Mouse (Mus musculus) neural tube, embryonic 15.5 days (tissue): ENCODE measurements around the gene Smpd3. TPM values are rescaled to one million over a fixed set of nuclear protein-coding genes. Genes with fewer than 3 reads are reported as not detected.
A peak's percentile ranks its signal among the peaks of the same experiment; 100 is the strongest.

ENCODE experiments used
- ATAC-seq: fragments of 200-750 bp; cut with Nextera tagmentation; 2 replicates; pipeline ENCODE4 v1.8.0; 2017; ENCODE audit warnings: mild to moderate bottlenecking, moderate TSS enrichment, moderate library complexity; ENCODE audit not compliant: low FRiP score
- H3K27ac ChIP-seq: fragments of 300-500 bp; sonication (generic); replicated peaks from 2 replicates; pipeline ENCODE4 v1.5.1; 2015; ENCODE audit warnings: mild to moderate bottlenecking, inconsistent platforms
- H3K27me3 ChIP-seq: fragments of 300-500 bp; sonication (generic); replicated peaks from 2 replicates; pipeline ENCODE4 v1.6.1; 2015; ENCODE audit warnings: inconsistent platforms
- H3K36me3 ChIP-seq: fragments of 300-500 bp; sonication (generic); 2 replicates; pipeline ENCODE4 v1.6.1; 2015; ENCODE audit warnings: inconsistent platforms
- H3K4me1 ChIP-seq: fragments of 300-500 bp; sonication (generic); 2 replicates; pipeline ENCODE4 v1.6.1; 2015; ENCODE audit warnings: inconsistent platforms
- H3K4me2 ChIP-seq: fragments of 300-500 bp; sonication (generic); 2 replicates; pipeline ENCODE4 v1.6.1; 2015; ENCODE audit warnings: inconsistent platforms, mild to moderate bottlenecking, moderate library complexity
- H3K4me3 ChIP-seq: fragments of 300-500 bp; sonication (generic); replicated peaks from 2 replicates; pipeline ENCODE4 v1.5.1; 2015; ENCODE audit warnings: mild to moderate bottlenecking, inconsistent platforms
- H3K9ac ChIP-seq: fragments of 300-500 bp; sonication (generic); replicated peaks from 2 replicates; pipeline ENCODE4 v1.6.1; 2015; ENCODE audit warnings: mild to moderate bottlenecking, inconsistent platforms
- H3K9me3 ChIP-seq: fragments of 300-500 bp; sonication (generic); replicated peaks from 2 replicates; pipeline ENCODE4 v1.6.1; 2016; ENCODE audit warnings: inconsistent platforms
- WGBS: fragments of 180-500 bp; shearing (Covaris S2); methylation state at CpG from one replicate; pipeline ENCODE4 v1.1.7; 2015; ENCODE audit warnings: mixed read lengths; 5-methylcytosine and 5-hydroxymethylcytosine counted together
- polyA plus RNA-seq: library from polyadenylated mRNA; unstranded; fragments of >200 nt; fragmentation: Nextera tagmentation; extraction: Ambion mirVana; gene quantifications from 2 replicates; pipeline ENCODE4 v1.2.1, GENCODE M21; 2015

The Smpd3 gene
- 45.1 and 50.1 TPM in 2 replicates for polyA plus RNA-seq

GRCm38 (mm10) chr8:106337852-106338521 lies at the start of gene Smpd3:
TSS of gene Smpd3 (minus strand) at chr8:106337988.
- no peaks in the 10 kb centered on the region for H3K9me3 ChIP-seq
- no peaks in the 10 kb centered on the region for H3K36me3 ChIP-seq
- H3K4me2 ChIP-seq = peak within 1 kb of the TSS; percentile 67
- H3K27ac ChIP-seq = peak within 1 kb of the TSS; percentile 92
- under 1% methylated on average over 45 of the region's 45 CpGs for WGBS
- H3K4me1 ChIP-seq = peaks cover 42% of the 10 kb centered on the region
- peak within 1 kb of the TSS; percentile 81 for H3K4me3 ChIP-seq
- no peaks in the 10 kb centered on the region for H3K27me3 ChIP-seq
- ATAC-seq = peak; percentile 96
- H3K9ac ChIP-seq = peak within 1 kb of the TSS; percentile 72

DNA sequence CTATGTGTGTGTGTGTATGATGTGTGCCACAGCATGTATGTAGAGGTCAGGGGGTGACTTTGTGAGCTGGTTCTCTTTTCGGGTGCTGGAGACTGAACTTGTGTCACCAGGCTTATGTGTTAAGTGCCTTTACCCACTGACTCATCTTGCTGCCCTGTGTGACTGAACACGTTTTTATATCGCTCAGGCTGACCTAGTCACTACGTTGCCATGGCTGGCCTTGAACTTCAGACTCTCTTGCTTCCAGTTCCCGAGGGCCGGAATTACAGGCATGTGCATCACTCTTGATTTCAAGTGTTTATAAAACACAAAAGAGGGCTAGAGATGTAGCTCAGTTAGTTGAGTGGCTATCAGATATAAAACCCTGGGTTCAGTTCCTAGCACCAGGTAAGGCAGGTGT lies 43.2 kb upstream of the Smpd3 start:
- Histone ChIP-seq H3K9ac (no peak overlapping the region), H3K4me1 (peaks cover 12% of the 10 kb centered on the region), H3K4me2 (no peak overlapping the region), H3K27ac (no peak overlapping the region), H3K36me3 (no peaks in the 10 kb centered on the region), H3K27me3 (no peaks in the 10 kb centered on the region), H3K4me3 (no peak overlapping the region), H3K9me3 (no peaks in the 10 kb centered on the region)
- no peak for ATAC-seq
- WGBS = 91% methylated on average over 6 of the region's 6 CpGs

DNA sequence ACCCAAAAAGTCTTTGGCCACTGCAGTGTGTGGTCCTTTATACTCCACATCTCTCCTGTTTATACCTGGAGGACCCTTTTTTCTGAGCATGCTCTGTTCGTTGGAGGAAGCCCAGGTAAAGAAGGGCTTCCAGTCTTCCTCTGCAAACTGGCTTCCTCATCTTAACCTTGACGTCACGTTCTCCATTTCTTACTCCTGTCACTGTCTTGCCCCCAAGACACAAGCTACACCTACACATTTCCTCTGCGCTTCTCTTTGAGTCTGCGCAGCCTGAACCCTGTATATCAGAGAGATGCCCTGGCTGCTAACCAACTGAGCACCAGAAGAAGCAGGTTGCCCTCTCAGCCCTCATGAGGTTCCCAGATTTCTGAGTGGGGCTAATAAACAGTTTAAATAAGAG lies 41.6 kb upstream of the Smpd3 start:
- H3K4me1 ChIP-seq = peaks cover 12% of the 10 kb centered on the region
- H3K9me3 ChIP-seq = no peaks in the 10 kb centered on the region
- no peak overlapping the region for H3K4me3 ChIP-seq
- H3K27me3 ChIP-seq = no peaks in the 10 kb centered on the region
- no peaks in the 10 kb centered on the region for H3K36me3 ChIP-seq
- ATAC-seq = no peak
- no peak overlapping the region for H3K4me2 ChIP-seq
- no peak overlapping the region for H3K9ac ChIP-seq
- no peak overlapping the region for H3K27ac ChIP-seq
- 86% methylated on average over 5 of the region's 5 CpGs for WGBS

- Histone ChIP-seq H3K4me2 (no peak overlapping the region), H3K9ac (no peak overlapping the region), H3K4me3 (no peak overlapping the region), H3K9me3 (no peaks in the 10 kb centered on the region), H3K27me3 (no peaks in the 10 kb centered on the region), H3K36me3 (no peaks in the 10 kb centered on the region), H3K4me1 (peaks cover 12% of the 10 kb centered on the region), H3K27ac (no peak overlapping the region)
- no peak for ATAC-seq
- 70% methylated on average over 5 of the region's 7 CpGs for WGBS
Measured at GRCm38 (mm10) chr8:106378501-106379048, 40.8 kb upstream of the Smpd3 start.

GRCm38 (mm10) chr8:106376862-106377261 lies 39.1 kb upstream of the Smpd3 start:
- no peak overlapping the region for H3K4me3 ChIP-seq
- no peaks in the 10 kb centered on the region for H3K27me3 ChIP-seq
- H3K27ac ChIP-seq = no peak overlapping the region
- H3K36me3 ChIP-seq = no peaks in the 10 kb centered on the region
- no peak overlapping the region for H3K9ac ChIP-seq
- no peak overlapping the region for H3K4me2 ChIP-seq
- peak; percentile 45; the same call in 1 of the 2 replicates for ATAC-seq
- 18% methylated on average over 9 of the region's 9 CpGs for WGBS
- no peaks in the 10 kb centered on the region for H3K9me3 ChIP-seq
- peaks cover 12% of the 10 kb centered on the region for H3K4me1 ChIP-seq

DNA sequence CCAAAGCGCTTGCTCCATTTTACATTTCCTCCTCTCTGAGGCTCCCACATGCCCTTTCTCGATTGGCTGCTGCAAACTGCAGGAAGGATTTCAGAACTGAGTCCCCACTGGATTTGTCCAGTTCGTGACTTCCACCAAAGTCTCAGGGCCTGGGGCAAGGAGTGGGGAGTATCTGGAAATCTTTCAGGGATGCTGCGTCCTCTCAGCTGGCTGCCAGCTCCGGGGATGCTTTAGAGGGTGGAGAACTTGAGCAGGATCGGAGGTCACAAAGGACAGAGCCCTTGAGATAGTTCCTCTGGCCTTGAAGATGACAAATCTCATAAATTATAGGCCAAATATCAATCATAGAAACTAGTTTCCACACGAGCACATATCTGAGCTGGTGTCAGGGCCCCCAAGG lies 38.2 kb upstream of the Smpd3 start:
- peaks cover 12% of the 10 kb centered on the region for H3K4me1 ChIP-seq
- 72% methylated on average over 7 of the region's 7 CpGs for WGBS
- no peaks in the 10 kb centered on the region for H3K36me3 ChIP-seq
- no peak overlapping the region for H3K4me2 ChIP-seq
- no peak for ATAC-seq
- H3K27ac ChIP-seq = no peak overlapping the region
- H3K27me3 ChIP-seq = no peaks in the 10 kb centered on the region
- no peaks in the 10 kb centered on the region for H3K9me3 ChIP-seq
- H3K4me3 ChIP-seq = no peak overlapping the region
- no peak overlapping the region for H3K9ac ChIP-seq

DNA sequence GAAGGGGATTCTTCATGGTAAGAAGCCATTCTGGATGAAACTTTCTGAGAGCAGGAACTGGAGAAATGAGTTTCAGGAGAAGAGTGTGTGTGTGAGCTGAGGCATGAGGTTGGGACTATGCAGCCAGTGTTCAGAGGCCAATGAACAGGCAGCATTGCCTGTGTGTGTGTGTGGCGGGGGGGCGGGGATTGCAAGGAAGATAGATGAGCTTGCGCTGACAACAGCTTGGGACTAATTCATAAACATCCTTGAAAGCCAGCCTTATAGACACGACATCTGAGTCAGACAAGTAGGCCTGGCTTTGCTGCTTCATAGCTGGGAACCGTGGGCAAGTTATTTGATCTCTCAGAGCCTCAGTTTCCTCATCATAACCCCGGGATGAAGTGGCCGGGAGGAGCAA lies 31.3 kb upstream of the Smpd3 start:
- no peak overlapping the region for H3K4me2 ChIP-seq
- H3K27ac ChIP-seq = no peak overlapping the region
- WGBS = 86% methylated on average over 7 of the region's 7 CpGs
- H3K27me3 ChIP-seq = no peaks in the 10 kb centered on the region
- no peak overlapping the region for H3K4me3 ChIP-seq
- no peaks in the 10 kb centered on the region for H3K4me1 ChIP-seq
- H3K36me3 ChIP-seq = no peaks in the 10 kb centered on the region
- no peaks in the 10 kb centered on the region for H3K9me3 ChIP-seq
- no peak for ATAC-seq
- H3K9ac ChIP-seq = no peak overlapping the region

- Histone ChIP-seq H3K27me3 (no peaks in the 10 kb centered on the region), H3K4me1 (no peaks in the 10 kb centered on the region), H3K27ac (no peak overlapping the region), H3K9me3 (no peaks in the 10 kb centered on the region), H3K36me3 (no peaks in the 10 kb centered on the region), H3K4me3 (no peak overlapping the region), H3K4me2 (no peak overlapping the region), H3K9ac (no peak overlapping the region)
- 72% methylated on average over 3 of the region's 3 CpGs for WGBS
- ATAC-seq = no peak
Measured at GRCm38 (mm10) chr8:106368501-106368900, 30.7 kb upstream of the Smpd3 start.

DNA sequence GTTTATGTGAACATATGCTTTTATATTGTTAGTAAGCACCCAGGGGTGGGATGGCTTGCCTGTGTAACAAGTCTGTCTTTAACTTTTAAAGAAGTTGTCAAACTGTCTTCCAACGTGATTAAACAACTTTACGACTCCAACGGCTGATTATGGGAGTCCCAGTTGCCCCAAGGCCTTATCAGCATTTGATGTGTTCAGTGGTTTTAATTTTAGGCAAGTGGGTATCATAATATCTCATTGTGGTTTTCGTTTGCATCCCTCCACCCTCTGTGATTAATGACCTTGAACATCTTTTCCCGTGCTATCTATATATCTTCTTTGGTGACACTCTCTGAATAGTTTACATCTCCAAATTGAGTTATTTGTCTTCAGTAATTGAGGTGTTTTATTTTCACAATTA lies 27.0 kb upstream of the Smpd3 start:
- ATAC-seq = no peak
- H3K9ac ChIP-seq = no peak overlapping the region

GRCm38 (mm10) chr8:106364278-106364677 lies 26.5 kb upstream of the Smpd3 start:
- no peaks in the 10 kb centered on the region for H3K36me3 ChIP-seq
- no peaks in the 10 kb centered on the region for H3K27me3 ChIP-seq
- no peak overlapping the region for H3K4me3 ChIP-seq
- H3K4me1 ChIP-seq = no peaks in the 10 kb centered on the region
- no peak for ATAC-seq
- 78% methylated on average over 8 of the region's 8 CpGs for WGBS
- no peak overlapping the region for H3K4me2 ChIP-seq
- no peak overlapping the region for H3K27ac ChIP-seq
- no peak overlapping the region for H3K9ac ChIP-seq
- H3K9me3 ChIP-seq = no peaks in the 10 kb centered on the region

More for the DNA sequence above, 27.0 kb upstream of the Smpd3 start:
- Histone ChIP-seq H3K27ac (no peak overlapping the region), H3K36me3 (no peaks in the 10 kb centered on the region), H3K9me3 (no peaks in the 10 kb centered on the region), H3K4me2 (no peak overlapping the region), H3K27me3 (no peaks in the 10 kb centered on the region), H3K4me3 (no peak overlapping the region), H3K4me1 (no peaks in the 10 kb centered on the region)
- WGBS = 52% methylated on average over 5 of the region's 5 CpGs

DNA sequence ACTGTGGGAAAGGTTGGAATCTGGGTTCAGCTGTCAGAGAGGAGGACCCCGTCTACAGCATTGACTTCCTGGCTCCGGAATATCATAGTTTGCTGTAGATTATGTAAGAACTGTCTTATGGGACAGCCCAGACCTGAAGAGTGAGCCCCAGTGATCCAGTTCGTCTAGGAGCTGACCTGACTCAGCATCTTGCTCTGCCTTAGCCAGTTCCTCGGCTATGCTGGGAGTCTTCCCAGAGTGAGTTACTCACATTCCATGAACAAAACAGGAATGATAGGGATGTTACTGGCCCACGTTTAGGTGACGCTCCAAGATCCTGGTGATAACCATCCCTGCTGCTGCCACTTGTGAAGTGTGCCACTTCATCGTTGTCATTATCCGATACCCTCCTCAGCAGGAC lies 25.5 kb upstream of the Smpd3 start:
- Histone ChIP-seq H3K4me1 (no peaks in the 10 kb centered on the region), H3K36me3 (no peaks in the 10 kb centered on the region), H3K4me2 (no peak overlapping the region), H3K9ac (no peak overlapping the region), H3K9me3 (no peaks in the 10 kb centered on the region), H3K4me3 (no peak overlapping the region), H3K27me3 (no peaks in the 10 kb centered on the region), H3K27ac (no peak overlapping the region)
- WGBS = 86% methylated on average over 8 of the region's 8 CpGs
- ATAC-seq = no peak

DNA sequence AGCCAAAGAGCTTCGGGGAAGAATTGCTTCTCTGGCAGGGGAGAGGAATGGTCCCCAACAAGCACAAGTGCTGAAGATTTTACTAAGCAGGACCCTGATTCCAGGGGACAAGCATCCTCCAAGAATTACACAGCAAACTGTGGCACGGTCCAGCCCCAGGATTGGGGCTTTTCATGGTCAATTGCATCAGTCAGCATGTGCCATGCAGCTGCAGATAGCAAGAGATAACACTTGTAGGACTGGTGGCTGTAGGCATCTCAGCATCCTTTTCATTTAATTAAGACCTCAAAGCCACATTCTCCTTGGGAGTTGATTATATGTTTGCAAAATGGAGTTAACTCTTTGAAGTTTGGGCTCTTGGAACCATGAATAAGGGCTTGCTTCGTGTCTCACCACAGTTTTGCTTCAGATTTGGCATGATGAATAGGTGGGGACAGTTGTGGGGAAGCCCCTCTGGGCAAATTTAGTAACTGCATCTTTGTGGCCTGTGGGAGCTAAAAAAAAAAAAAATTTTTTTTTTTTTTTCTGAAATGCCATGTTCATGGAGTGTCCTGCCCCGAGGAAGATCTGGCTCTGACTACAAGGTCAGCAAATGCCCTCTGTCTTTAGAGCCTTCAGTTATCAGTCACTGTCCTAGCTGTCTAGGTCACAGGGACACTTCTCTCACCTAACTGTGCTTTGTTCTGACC lies 22.0 kb upstream of the Smpd3 start:
- Histone ChIP-seq H3K4me2 (no peak overlapping the region), H3K9ac (no peak overlapping the region), H3K36me3 (no peaks in the 10 kb centered on the region), H3K27ac (no peak overlapping the region), H3K4me1 (no peaks in the 10 kb centered on the region), H3K9me3 (no peaks in the 10 kb centered on the region), H3K4me3 (no peak overlapping the region), H3K27me3 (no peaks in the 10 kb centered on the region)
- ATAC-seq = no peak
- WGBS = 74% methylated on average over 4 of the region's 4 CpGs
